Mouse (Mus musculus): ENCODE data around the gene Pecr.
"Not testable (repeated sequence)": the region's sequence is repeated elsewhere in the genome, so short reads cannot be mapped to it uniquely, and the experiment has no call there.

The Pecr gene

GRCm38 (mm10) chr1:72288527-72289150 lies 4.5 kb upstream of the Pecr start:
- CTCF ChIA-PET, result no interaction called here

- CTCF ChIA-PET, result no interaction called here
Measured at GRCm38 (mm10) chr1:72287893-72288292, 3.8 kb upstream of the Pecr start.

- CTCF ChIA-PET, result no interaction called here
Measured at GRCm38 (mm10) chr1:72286904-72287303, 2.8 kb upstream of the Pecr start.

GRCm38 (mm10) chr1:72284539-72284938 lies 425 bp upstream of the Pecr start:
- CTCF ChIA-PET, result interaction anchor here (0.9 kb wide), 1 partner anchor 18 kb away, joined by 3 read pairs; no protein-coding TSS in a partner anchor

GRCm38 (mm10) chr1:72282604-72283003 lies 1.5 kb downstream of the Pecr start:
- CTCF ChIA-PET, result no interaction called here

GRCm38 (mm10) chr1:72278085-72278484 lies 6.0 kb downstream of the Pecr start:
- CTCF ChIA-PET, result no interaction called here

GRCm38 (mm10) chr1:72263099-72263498 lies 21.0 kb downstream of the Pecr start:
- CTCF ChIA-PET, result no interaction called here

- CTCF ChIA-PET, result interaction anchor here (0.5 kb wide), 1 partner anchor 121 kb away, joined by 3 read pairs; no protein-coding TSS in a partner anchor
Measured at GRCm38 (mm10) chr1:72256381-72257256, 27.5 kb downstream of the Pecr start.

GRCm38 (mm10) chr1:72255854-72256175 lies 28.3 kb downstream of the Pecr start:
- CTCF ChIA-PET, result no interaction called here

GRCm38 (mm10) chr1:72255062-72255853 lies 28.9 kb downstream of the Pecr start:
- CTCF ChIA-PET, result no interaction called here

- CTCF ChIA-PET, result interaction anchor here (0.7 kb wide), 1 partner anchor 248 kb away, joined by 3 read pairs; no protein-coding TSS in a partner anchor
Measured at GRCm38 (mm10) chr1:72254545-72255061, 29.5 kb downstream of the Pecr start.

- CTCF ChIA-PET, result interaction anchor here (0.7 kb wide), 1 partner anchor 248 kb away, joined by 3 read pairs; no protein-coding TSS in a partner anchor
Measured at GRCm38 (mm10) chr1:72253881-72254491, 30.1 kb downstream of the Pecr start.

- CTCF ChIA-PET, result no interaction called here
Measured at GRCm38 (mm10) chr1:72251806-72252205, 32.3 kb downstream of the Pecr start.

GRCm38 (mm10) chr1:72248226-72248737 lies 35.8 kb downstream of the Pecr start:
- CTCF ChIA-PET, result not testable (repeated sequence)

- CTCF ChIA-PET, result interaction anchor here (0.6 kb wide), 1 partner anchor 36 kb away, joined by 11 read pairs; no protein-coding TSS in a partner anchor
Measured at GRCm38 (mm10) chr1:72244317-72245036, 39.6 kb downstream of the Pecr start.

- CTCF ChIA-PET, result no interaction called here
Measured at GRCm38 (mm10) chr1:72243656-72244316, 40.3 kb downstream of the Pecr start.

- CTCF ChIA-PET, result no interaction called here
Measured at GRCm38 (mm10) chr1:72242581-72243143, 41.5 kb downstream of the Pecr start.

- CTCF ChIA-PET, result not testable (repeated sequence)
Measured at GRCm38 (mm10) chr1:72239113-72239512, 45.0 kb downstream of the Pecr start.

GRCm38 (mm10) chr1:72238016-72238580 lies 46.0 kb downstream of the Pecr start:
- CTCF ChIA-PET, result interaction anchor here (0.6 to 2.2 kb wide), 3 partner anchors 9 to 33 kb away, joined by 3 to 5 read pairs (median 5); no protein-coding TSS in a partner anchor

All from spleen, embryonic (tissue).